Mouse (Mus musculus): ENCODE results near the gene Rtl8a.
"Not testable (repeated sequence)": the region's sequence is repeated elsewhere in the genome, so short reads cannot be mapped to it uniquely, and the experiment has no call there.

Gene Rtl8a

GRCm38 (mm10) chrX:53642980-53643961, at the start of gene Rtl8a:
TSS of gene Rtl8a (minus strand) at chrX:53643682.
- peak; percentile 97 for ATAC-seq (ENCODE audit: insufficient number of reproducible peaks, low FRiP score, low TSS enrichment)

DNA sequence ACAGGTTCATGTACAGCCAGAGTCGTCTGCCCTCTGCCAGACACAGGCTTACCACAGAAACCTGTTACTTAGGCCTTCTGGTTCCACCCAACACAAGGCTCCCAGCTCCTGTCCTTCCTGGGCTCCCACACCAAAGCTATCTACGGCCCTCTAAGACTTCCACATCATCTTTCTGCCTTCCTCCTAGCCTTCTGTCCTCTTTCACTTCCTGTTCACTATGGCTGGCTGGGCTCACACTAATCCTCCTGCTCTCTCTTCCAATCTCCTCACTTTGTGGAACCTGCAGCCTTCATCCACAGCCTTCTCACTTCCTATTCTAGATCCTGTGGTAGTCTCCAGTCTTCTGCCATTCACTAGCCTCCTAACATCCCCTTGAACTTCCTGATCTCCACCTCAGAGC, 49.7 kb upstream of the Rtl8a start:
- no peak for ATAC-seq (ENCODE audit: insufficient number of reproducible peaks, low FRiP score, low TSS enrichment)

GRCm38 (mm10) chrX:53692065-53692464, 48.6 kb upstream of the Rtl8a start:
- ATAC-seq (ENCODE audit: insufficient number of reproducible peaks, low FRiP score, low TSS enrichment), result no peak

DNA sequence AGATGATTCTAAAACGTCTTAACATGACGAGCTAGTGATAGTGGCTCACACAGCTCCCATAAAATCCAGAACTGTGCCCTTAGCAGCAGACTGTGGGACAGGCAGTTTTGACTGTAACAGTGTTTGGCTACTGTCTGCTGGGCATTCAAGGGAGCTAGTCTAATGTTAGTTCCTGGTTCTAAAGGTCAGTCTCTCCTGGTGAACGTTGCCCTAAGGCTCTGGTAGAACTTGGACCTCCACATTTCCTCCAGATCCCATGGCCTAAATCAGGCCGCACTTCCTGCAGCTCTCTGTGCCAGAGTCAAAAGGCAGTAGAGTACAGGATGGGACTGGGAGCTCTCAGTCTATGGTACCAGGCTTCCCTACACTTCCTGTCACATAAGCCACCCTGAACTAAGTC, 41.2 kb upstream of the Rtl8a start:
- ATAC-seq (ENCODE audit: insufficient number of reproducible peaks, low FRiP score, low TSS enrichment), result not testable (repeated sequence)

- not testable (repeated sequence) for ATAC-seq (ENCODE audit: insufficient number of reproducible peaks, low FRiP score, low TSS enrichment)
Observed at GRCm38 (mm10) chrX:53682650-53683049, 39.2 kb upstream of the Rtl8a start.

- not testable (repeated sequence) for ATAC-seq (ENCODE audit: insufficient number of reproducible peaks, low FRiP score, low TSS enrichment)
Observed at GRCm38 (mm10) chrX:53676943-53677342, 33.5 kb upstream of the Rtl8a start.

GRCm38 (mm10) chrX:53670696-53671095, 27.2 kb upstream of the Rtl8a start:
- ATAC-seq (ENCODE audit: insufficient number of reproducible peaks, low FRiP score, low TSS enrichment), result peak; percentile 42; the same call in 1 of the 2 replicates

- peak; percentile 98 for ATAC-seq (ENCODE audit: insufficient number of reproducible peaks, low FRiP score, low TSS enrichment)
Observed at GRCm38 (mm10) chrX:53670294-53670693, 26.8 kb upstream of the Rtl8a start, which contains the start of gene Rtl8b. TSS of gene Rtl8b (minus strand) at chrX:53670408.

GRCm38 (mm10) chrX:53669557-53670270, 26.2 kb upstream of the Rtl8a start:
- peak; percentile 6 for ATAC-seq (ENCODE audit: insufficient number of reproducible peaks, low FRiP score, low TSS enrichment)

DNA sequence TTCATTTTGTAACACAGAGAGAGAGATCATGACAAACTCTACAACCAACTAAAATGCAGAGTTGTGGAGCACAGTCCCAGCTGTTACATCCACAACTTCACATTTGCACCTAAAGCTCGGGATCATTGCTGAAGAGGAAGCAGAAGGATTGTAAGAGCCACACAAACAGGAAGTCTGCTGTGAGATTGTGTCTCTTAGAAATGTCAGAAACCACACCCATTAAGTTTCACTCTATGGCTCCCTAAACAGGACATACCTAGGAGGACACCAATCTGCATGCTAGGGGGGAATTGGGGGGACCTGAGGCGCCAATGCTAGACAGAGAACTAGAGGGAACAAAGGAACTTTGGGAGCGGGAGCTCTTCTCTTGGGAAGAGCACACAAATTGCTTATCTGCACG, 9.4 kb upstream of the Rtl8a start:
- ATAC-seq (ENCODE audit: insufficient number of reproducible peaks, low FRiP score, low TSS enrichment), result not testable (repeated sequence)

DNA sequence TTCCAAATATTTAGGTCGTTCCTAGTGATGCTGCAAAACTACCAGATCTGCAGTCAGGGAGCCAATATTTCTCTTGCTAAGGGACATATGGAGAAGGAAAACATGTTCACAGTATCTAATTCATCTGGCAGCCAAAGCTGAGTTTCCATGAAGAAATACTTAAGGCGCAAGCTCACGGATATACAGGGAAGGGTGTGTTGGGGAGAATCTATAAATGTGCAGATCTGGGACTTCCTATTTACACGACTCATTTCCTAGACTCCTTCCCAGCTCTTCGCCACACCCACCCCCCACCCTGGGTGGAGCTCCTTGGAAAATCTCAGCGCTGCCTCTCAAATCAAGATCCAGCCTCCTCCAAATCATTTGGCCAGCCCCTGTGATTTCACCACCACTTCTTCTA, 2.4 kb upstream of the Rtl8a start:
- no peak for ATAC-seq (ENCODE audit: insufficient number of reproducible peaks, low FRiP score, low TSS enrichment)

- ATAC-seq (ENCODE audit: insufficient number of reproducible peaks, low FRiP score, low TSS enrichment), result not testable (repeated sequence)
Observed at GRCm38 (mm10) chrX:53642604-53642979, 890 bp downstream of the Rtl8a start.

DNA sequence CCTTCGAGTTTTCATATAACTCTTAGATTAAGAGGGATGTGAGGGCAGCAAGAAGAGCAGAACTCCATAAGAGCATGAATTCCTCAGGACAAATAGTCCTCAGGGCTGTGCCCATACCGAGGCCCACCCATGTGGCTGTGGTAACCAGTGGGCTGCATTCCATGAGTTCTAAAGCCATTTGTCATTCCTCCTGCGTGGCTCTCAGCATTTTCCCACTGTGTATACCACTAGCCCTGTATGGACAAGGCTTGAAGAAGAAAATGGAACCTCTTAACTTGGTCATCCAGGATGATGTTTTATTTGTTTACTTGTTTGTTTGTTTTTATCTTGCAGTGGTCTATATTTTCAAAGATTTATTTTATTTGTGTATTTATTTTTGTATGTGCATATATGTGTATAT, 5.4 kb downstream of the Rtl8a start:
- not testable (repeated sequence) for ATAC-seq (ENCODE audit: insufficient number of reproducible peaks, low FRiP score, low TSS enrichment)

DNA sequence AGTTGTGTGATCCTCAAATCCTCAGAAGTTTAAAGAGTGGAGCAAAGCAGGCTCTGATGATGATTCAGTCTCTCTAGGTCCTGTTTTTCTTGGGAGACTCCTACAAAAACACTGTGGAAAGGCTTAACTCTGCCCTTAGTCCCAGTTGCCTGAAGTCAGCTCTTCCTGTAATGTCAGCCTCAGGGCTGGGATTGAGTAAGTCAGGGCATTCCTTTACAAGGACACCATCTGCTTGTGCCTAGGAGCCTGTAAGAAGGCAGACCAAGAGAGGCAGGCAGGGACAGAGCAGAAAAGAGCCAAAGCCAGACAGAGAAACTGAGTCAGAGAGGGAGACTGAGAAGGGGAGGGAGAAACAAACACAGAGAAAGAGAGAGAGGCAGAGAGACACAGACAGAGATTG, 32.1 kb downstream of the Rtl8a start:
- ATAC-seq (ENCODE audit: insufficient number of reproducible peaks, low FRiP score, low TSS enrichment), result not testable (repeated sequence)

DNA sequence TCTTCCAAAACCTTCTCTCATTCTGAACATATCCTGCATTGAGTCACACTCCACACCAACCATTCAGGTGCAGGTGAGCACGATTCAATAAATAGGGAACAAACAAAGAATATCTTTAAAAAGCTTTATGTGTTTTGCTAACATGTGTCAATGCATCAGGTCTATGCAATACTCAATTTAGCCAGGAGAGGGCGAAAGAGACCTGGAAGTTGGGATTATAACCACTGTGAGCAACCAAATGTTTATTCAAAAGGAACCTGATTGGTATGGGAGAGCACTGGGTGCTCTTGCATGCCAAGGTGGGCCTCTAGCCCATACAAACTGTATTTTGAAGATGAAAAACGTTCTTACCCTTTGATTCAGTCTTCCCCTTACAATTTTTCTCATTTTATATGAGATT, 32.9 kb downstream of the Rtl8a start:
- ATAC-seq (ENCODE audit: insufficient number of reproducible peaks, low FRiP score, low TSS enrichment), result no peak

- not testable (repeated sequence) for ATAC-seq (ENCODE audit: insufficient number of reproducible peaks, low FRiP score, low TSS enrichment)
Observed at GRCm38 (mm10) chrX:53608879-53609278, 34.6 kb downstream of the Rtl8a start, which contains the start of gene Gm14597. TSS of gene Gm14597 (minus strand) at chrX:53608979.

- peak; percentile 47 for ATAC-seq (ENCODE audit: insufficient number of reproducible peaks, low FRiP score, low TSS enrichment)
Observed at GRCm38 (mm10) chrX:53608122-53608813, 35.2 kb downstream of the Rtl8a start.

GRCm38 (mm10) chrX:53607242-53608121, 36.0 kb downstream of the Rtl8a start, which contains the start of gene Rtl8c:
TSS of gene Rtl8c (plus strand) at chrX:53608032.
- ATAC-seq (ENCODE audit: insufficient number of reproducible peaks, low FRiP score, low TSS enrichment), result peak; percentile 89

- ATAC-seq (ENCODE audit: insufficient number of reproducible peaks, low FRiP score, low TSS enrichment), result not testable (repeated sequence)
Observed at GRCm38 (mm10) chrX:53606176-53606575, 37.3 kb downstream of the Rtl8a start.

Data from cerebellum, adult (tissue).